8 mouse cellular contexts compared by ENCODE assay signal in genomic region chr11:101064462-101064861, GRCm38 (mm10). TPM values are rescaled to one million over a fixed set of nuclear protein-coding genes. Genes with fewer than 3 reads are reported as not detected.
A peak's percentile ranks its signal among the peaks of the same experiment; 100 is the strongest.
DNase-seq lines count a peak whose midpoint lies in the region; ATAC-seq lines count a peak whose summit lies in the region.

No protein-coding gene starts in this region.

- no peak overlapping the region for H3K4me2 ChIP-seq in kidney, embryonic 16.5 days (replicated peaks; ENCODE audit: low read depth, low read length)
- H3K4me2 ChIP-seq in embryonic facial prominence, embryonic 13.5 days = no peak overlapping the region
- H3K4me2 ChIP-seq in liver, embryonic 16.5 days (ENCODE audit: low read depth, low read length) = peak overlapping the region; percentile 49

- peak; percentile 21 for DNase-seq in cerebellum, adult 11-12 months
- DNase-seq in cerebellum, adult 8-10 months = no peak
- DNase-seq in kidney, postnatal 4 days = no peak
- no peak for DNase-seq in frontal cortex, adult 2 months (ENCODE audit: extremely low spot score in 1 of 2, low spot score in 1 of 2)

- H3K36me3 ChIP-seq in kidney, embryonic 16.5 days (ENCODE audit: insufficient read depth, low read length) = no peaks in the 10 kb centered on the region
- H3K36me3 ChIP-seq in embryonic facial prominence, embryonic 13.5 days = peaks cover 15% of the 10 kb centered on the region
- H3K36me3 ChIP-seq in liver, embryonic 16.5 days (ENCODE audit: control insufficient read depth, insufficient read depth) = peaks cover 5% of the 10 kb centered on the region

- H3K27ac ChIP-seq in kidney, embryonic 16.5 days (ENCODE audit: low read length) = peak overlapping the region; percentile 93
- H3K27ac ChIP-seq in embryonic facial prominence, embryonic 13.5 days = peak overlapping the region; percentile 89
- peak overlapping the region; percentile 100 for H3K27ac ChIP-seq in liver, embryonic 16.5 days (ENCODE audit: low read length)

- peaks cover 43% of the 10 kb centered on the region for H3K4me1 ChIP-seq in kidney, embryonic 16.5 days (ENCODE audit: insufficient read depth, low read length)
- H3K4me1 ChIP-seq in embryonic facial prominence, embryonic 13.5 days = peaks cover 54% of the 10 kb centered on the region
- H3K4me1 ChIP-seq in liver, embryonic 16.5 days (ENCODE audit: control insufficient read depth, low read depth, low read length) = peaks cover 55% of the 10 kb centered on the region

- no peak overlapping the region; the same call in 1 of the 2 replicates for H3K9ac ChIP-seq in kidney, embryonic 16.5 days (replicated peaks; ENCODE audit: low read length)
- H3K9ac ChIP-seq in embryonic facial prominence, embryonic 13.5 days = 0 out of 2 replicates have a peak overlapping the region, but pooled peaks have one; percentile 54
- H3K9ac ChIP-seq in liver, embryonic 16.5 days (ENCODE audit: low read depth, low read length) = peak overlapping the region; percentile 69

- no peaks in the 10 kb centered on the region for H3K9me3 ChIP-seq in kidney, embryonic 16.5 days (ENCODE audit: low read length)
- no peaks in the 10 kb centered on the region for H3K9me3 ChIP-seq in embryonic facial prominence, embryonic 13.5 days
- H3K9me3 ChIP-seq in liver, embryonic 16.5 days (replicated peaks; ENCODE audit: control insufficient read depth, low read length) = no peaks in the 10 kb centered on the region

- ATAC-seq in kidney, embryonic 16.5 days (ENCODE audit: low FRiP score, low TSS enrichment) = no peak
- ATAC-seq in embryonic facial prominence, embryonic 13.5 days (ENCODE audit: insufficient number of reproducible peaks, insufficient read depth, low FRiP score, low TSS enrichment, low read depth) = no peak
- no peak for ATAC-seq in liver, embryonic 16.5 days (ENCODE audit: low read depth)
- no peak for ATAC-seq in erythroid progenitor cell, adult 5-6 weeks (replicated peaks; ENCODE audit: low FRiP score, poor library complexity, severe bottlenecking)

- 77% methylated on average over 4 of the region's 4 CpGs for WGBS in kidney, embryonic 16.5 days
- WGBS in embryonic facial prominence, embryonic 13.5 days = 68% methylated on average over 4 of the region's 4 CpGs
- WGBS in liver, embryonic 16.5 days (ENCODE audit: insufficient replicate concordance) = 57% methylated on average over 4 of the region's 4 CpGs

- no peak overlapping the region for H3K4me3 ChIP-seq in kidney, embryonic 16.5 days (ENCODE audit: low read length)
- no peak overlapping the region for H3K4me3 ChIP-seq in embryonic facial prominence, embryonic 13.5 days
- no peak overlapping the region for H3K4me3 ChIP-seq in liver, embryonic 16.5 days (ENCODE audit: low read depth, low read length)

- H3K27me3 ChIP-seq in kidney, embryonic 16.5 days (ENCODE audit: insufficient read depth, low read length) = peaks cover 3% of the 10 kb centered on the region; the same call in 1 of the 2 replicates
- H3K27me3 ChIP-seq in embryonic facial prominence, embryonic 13.5 days = peaks cover 8% of the 10 kb centered on the region
- no peaks in the 10 kb centered on the region for H3K27me3 ChIP-seq in liver, embryonic 16.5 days (ENCODE audit: control insufficient read depth, insufficient read depth, low read depth, low read length)

RNA-seq across cellular contexts. Expression of gene Naglu, which starts 5.3 kb away (rescaled TPM):
- polyA plus RNA-seq in kidney, embryonic 16.5 days (2015; fragmentation: Nextera tagmentation; extraction: Ambion mirVana) = 18.6 and 23.0 TPM in 2 replicates
- polyA plus RNA-seq in embryonic facial prominence, embryonic 13.5 days (2015; fragmentation: Nextera tagmentation; extraction: Ambion mirVana) = 8.7 and 9.0 TPM in 2 replicates
- 7.1 and 7.2 TPM in 2 replicates for polyA plus RNA-seq in liver, embryonic 16.5 days (2015; fragmentation: Nextera tagmentation; extraction: Ambion mirVana)
- 11.8 and 13.0 TPM in 2 replicates for polyA plus RNA-seq in frontal cortex, adult 2 months (2012; rRNA removed)
- 2.2 and 3.8 TPM in 2 replicates for total RNA-seq in erythroid progenitor cell, adult 5-6 weeks (2015; ENCODE audit: low replicate concordance)
- total RNA-seq in erythroid progenitor cell, adult 5-6 weeks (2017; ENCODE audit: low replicate concordance) = 4.5 and 9.9 TPM in 2 replicates

RNA-seq across cellular contexts. Expression of gene Hsd17b1, which starts 13.7 kb away (rescaled TPM):
- polyA plus RNA-seq in kidney, embryonic 16.5 days (2015; fragmentation: Nextera tagmentation; extraction: Ambion mirVana) = 0.77 TPM in 1 of 2 replicates, not detected in the other
- 0.15 TPM in 1 of 2 replicates, not detected in the other for polyA plus RNA-seq in embryonic facial prominence, embryonic 13.5 days (2015; fragmentation: Nextera tagmentation; extraction: Ambion mirVana)
- polyA plus RNA-seq in liver, embryonic 16.5 days (2015; fragmentation: Nextera tagmentation; extraction: Ambion mirVana) = 0.28 and 0.30 TPM in 2 replicates
- polyA plus RNA-seq in frontal cortex, adult 2 months (2012; rRNA removed) = 0.46 and 0.55 TPM in 2 replicates
- total RNA-seq in erythroid progenitor cell, adult 5-6 weeks (2015; ENCODE audit: low replicate concordance) = 2.2 TPM in 1 of 2 replicates, not detected in the other
- 0.26 TPM in 1 of 2 replicates, not detected in the other for total RNA-seq in erythroid progenitor cell, adult 5-6 weeks (2017; ENCODE audit: low replicate concordance)

RNA-seq across cellular contexts. Expression of gene Coasy, which starts 17.9 kb away (rescaled TPM):
- polyA plus RNA-seq in kidney, embryonic 16.5 days (2015; fragmentation: Nextera tagmentation; extraction: Ambion mirVana) = 54.3 and 57.9 TPM in 2 replicates
- polyA plus RNA-seq in embryonic facial prominence, embryonic 13.5 days (2015; fragmentation: Nextera tagmentation; extraction: Ambion mirVana) = 40.8 and 43.8 TPM in 2 replicates
- polyA plus RNA-seq in liver, embryonic 16.5 days (2015; fragmentation: Nextera tagmentation; extraction: Ambion mirVana) = 20.1 and 20.5 TPM in 2 replicates
- polyA plus RNA-seq in frontal cortex, adult 2 months (2012; rRNA removed) = 30.8 and 34.1 TPM in 2 replicates
- total RNA-seq in erythroid progenitor cell, adult 5-6 weeks (2015; ENCODE audit: low replicate concordance) = 2.5 and 3.8 TPM in 2 replicates
- total RNA-seq in erythroid progenitor cell, adult 5-6 weeks (2017; ENCODE audit: low replicate concordance) = 1.7 and 6.8 TPM in 2 replicates

RNA-seq across cellular contexts. Expression of gene Mlx, which starts 22.6 kb away (rescaled TPM):
- 51.9 and 58.9 TPM in 2 replicates for polyA plus RNA-seq in kidney, embryonic 16.5 days (2015; fragmentation: Nextera tagmentation; extraction: Ambion mirVana)
- polyA plus RNA-seq in embryonic facial prominence, embryonic 13.5 days (2015; fragmentation: Nextera tagmentation; extraction: Ambion mirVana) = 46.8 and 50.9 TPM in 2 replicates
- 23.8 and 24.5 TPM in 2 replicates for polyA plus RNA-seq in liver, embryonic 16.5 days (2015; fragmentation: Nextera tagmentation; extraction: Ambion mirVana)
- polyA plus RNA-seq in frontal cortex, adult 2 months (2012; rRNA removed) = 52.0 and 56.0 TPM in 2 replicates
- 36.0 and 43.6 TPM in 2 replicates for total RNA-seq in erythroid progenitor cell, adult 5-6 weeks (2015; ENCODE audit: low replicate concordance)
- 16.8 and 26.4 TPM in 2 replicates for total RNA-seq in erythroid progenitor cell, adult 5-6 weeks (2017; ENCODE audit: low replicate concordance)

RNA-seq across cellular contexts. Expression of gene Psmc3ip, which starts 30.8 kb away (rescaled TPM):
- polyA plus RNA-seq in kidney, embryonic 16.5 days (2015; fragmentation: Nextera tagmentation; extraction: Ambion mirVana) = 40.0 and 40.1 TPM in 2 replicates
- 43.5 and 46.1 TPM in 2 replicates for polyA plus RNA-seq in embryonic facial prominence, embryonic 13.5 days (2015; fragmentation: Nextera tagmentation; extraction: Ambion mirVana)
- polyA plus RNA-seq in liver, embryonic 16.5 days (2015; fragmentation: Nextera tagmentation; extraction: Ambion mirVana) = 11.7 and 11.8 TPM in 2 replicates
- polyA plus RNA-seq in frontal cortex, adult 2 months (2012; rRNA removed) = 5.6 and 7.8 TPM in 2 replicates
- total RNA-seq in erythroid progenitor cell, adult 5-6 weeks (2015; ENCODE audit: low replicate concordance) = 5.9 and 7.9 TPM in 2 replicates
- total RNA-seq in erythroid progenitor cell, adult 5-6 weeks (2017; ENCODE audit: low replicate concordance) = 13.2 and 29.0 TPM in 2 replicates
